Mouse (Mus musculus) limb, embryonic 15.5 days (tissue): ENCODE measurements around the gene Lemd2. TPM values are rescaled to one million over a fixed set of nuclear protein-coding genes. Genes with fewer than 3 reads are reported as not detected.
A peak's percentile ranks its signal among the peaks of the same experiment; 100 is the strongest.

Source experiments
- ATAC-seq: fragments of 200-750 bp; cut with Nextera tagmentation; 2 replicates; pipeline ENCODE4 v1.8.0; 2017; ENCODE audit warnings: low read depth, moderate TSS enrichment; ENCODE audit not compliant: insufficient number of reproducible peaks, low FRiP score, low TSS enrichment
- H3K27ac ChIP-seq: fragments of 300-500 bp; sonication (generic); 2 replicates; pipeline ENCODE4 v1.5.1; 2015; ENCODE audit warnings: moderate library complexity, mild to moderate bottlenecking, inconsistent platforms
- H3K27me3 ChIP-seq: fragments of 300-500 bp; sonication (generic); 2 replicates; pipeline ENCODE4 v1.6.1; 2015; ENCODE audit warnings: inconsistent platforms
- H3K36me3 ChIP-seq: fragments of 300-500 bp; sonication (generic); 2 replicates; pipeline ENCODE4 v1.6.1; 2015; ENCODE audit warnings: inconsistent platforms
- H3K4me1 ChIP-seq: fragments of 300-500 bp; sonication (generic); 2 replicates; pipeline ENCODE4 v1.6.1; 2015; ENCODE audit warnings: inconsistent platforms
- H3K4me2 ChIP-seq: fragments of 300-500 bp; sonication (generic); 2 replicates; pipeline ENCODE4 v1.6.1; 2015; ENCODE audit warnings: mild to moderate bottlenecking, inconsistent platforms
- H3K4me3 ChIP-seq: fragments of 300-500 bp; sonication (generic); 2 replicates; pipeline ENCODE4 v1.5.1; 2015; ENCODE audit warnings: mild to moderate bottlenecking, inconsistent platforms
- H3K9ac ChIP-seq: fragments of 300-500 bp; sonication (generic); 2 replicates; pipeline ENCODE4 v1.6.1; 2015; ENCODE audit warnings: inconsistent platforms
- H3K9me3 ChIP-seq: fragments of 300-500 bp; sonication (generic); 2 replicates; pipeline ENCODE4 v1.6.1; 2016; ENCODE audit warnings: inconsistent platforms
- WGBS: fragments of 180-500 bp; shearing (Covaris S2); methylation state at CpG from one replicate; pipeline ENCODE4 v1.1.7; 2015; 5-methylcytosine and 5-hydroxymethylcytosine counted together
- polyA plus RNA-seq: library from polyadenylated mRNA; unstranded; fragments of >200 nt; fragmentation: Nextera tagmentation; extraction: Ambion mirVana; gene quantifications from 2 replicates; pipeline ENCODE4 v1.2.1, GENCODE M21; 2015

Gene Lemd2
- polyA plus RNA-seq, 1 experiment from 2014 or later, result 15.3 TPM

DNA sequence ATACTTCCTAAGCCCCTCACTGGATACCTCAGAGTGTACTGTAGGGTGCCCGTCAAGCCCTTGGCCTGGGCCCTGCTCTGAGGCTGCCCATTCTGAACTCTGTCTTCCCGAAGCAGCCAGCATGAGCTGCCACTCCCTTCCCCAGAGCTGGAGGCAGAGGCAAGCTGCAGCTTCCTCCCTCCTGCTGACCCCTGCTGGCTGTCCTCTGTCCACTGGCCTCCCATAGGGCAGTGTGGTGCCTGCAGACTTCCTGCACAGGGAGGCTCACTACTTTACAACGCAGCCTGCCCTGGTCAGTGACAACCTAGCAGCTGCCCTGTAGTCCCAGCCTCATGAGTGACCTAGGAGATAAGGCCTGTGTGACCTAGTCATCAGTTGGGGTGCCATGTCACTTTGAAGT is 22.6 kb downstream of the Lemd2 start:
- Histone ChIP-seq H3K9ac (no peak overlapping the region), H3K36me3 (no peaks in the 10 kb centered on the region), H3K4me2 (no peak overlapping the region), H3K27me3 (no peaks in the 10 kb centered on the region), H3K9me3 (no peaks in the 10 kb centered on the region), H3K4me3 (no peak overlapping the region), H3K27ac (no peak overlapping the region), H3K4me1 (peaks cover 16% of the 10 kb centered on the region)
- 35% methylated on average over 3 of the region's 3 CpGs for WGBS
- ATAC-seq, result no peak

DNA sequence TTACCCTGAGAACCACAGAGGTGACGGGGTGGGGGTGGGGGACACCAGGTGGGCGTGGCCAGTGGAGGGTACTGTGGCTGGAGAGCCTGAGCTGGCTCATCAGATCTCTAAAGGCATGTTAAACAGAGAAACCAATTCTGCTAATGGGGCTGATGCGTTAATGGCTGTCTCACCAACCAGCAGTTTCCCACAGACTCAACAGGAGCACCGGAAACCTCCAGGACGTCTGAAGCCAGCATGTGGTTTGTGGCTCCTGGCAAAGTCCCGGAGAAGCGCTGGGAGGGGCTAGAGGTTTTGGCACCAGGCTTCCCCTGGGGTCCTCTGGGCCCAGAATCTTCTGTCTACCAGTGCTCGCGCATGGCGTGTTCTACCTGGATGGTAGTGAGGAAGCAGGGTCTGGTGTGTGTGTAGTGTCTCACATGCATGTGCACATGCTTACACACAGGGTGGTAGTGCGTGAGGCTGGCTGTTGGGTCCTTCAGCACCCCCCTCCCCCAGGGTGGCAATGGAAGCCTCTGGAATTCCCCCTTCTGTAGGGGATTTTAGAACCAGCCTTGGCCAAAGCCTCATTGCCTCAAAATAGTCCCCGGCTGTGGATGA is 24.5 kb downstream of the Lemd2 start:
- no peak overlapping the region for H3K9ac ChIP-seq
- H3K27ac ChIP-seq, result no peak overlapping the region
- H3K4me2 ChIP-seq, result no peak overlapping the region
- H3K4me1 ChIP-seq, result peaks cover 28% of the 10 kb centered on the region
- no peak for ATAC-seq
- no peaks in the 10 kb centered on the region for H3K36me3 ChIP-seq
- H3K9me3 ChIP-seq, result no peaks in the 10 kb centered on the region
- H3K27me3 ChIP-seq, result no peaks in the 10 kb centered on the region
- no peak overlapping the region for H3K4me3 ChIP-seq
- 46% methylated on average over 12 of the region's 12 CpGs for WGBS

DNA sequence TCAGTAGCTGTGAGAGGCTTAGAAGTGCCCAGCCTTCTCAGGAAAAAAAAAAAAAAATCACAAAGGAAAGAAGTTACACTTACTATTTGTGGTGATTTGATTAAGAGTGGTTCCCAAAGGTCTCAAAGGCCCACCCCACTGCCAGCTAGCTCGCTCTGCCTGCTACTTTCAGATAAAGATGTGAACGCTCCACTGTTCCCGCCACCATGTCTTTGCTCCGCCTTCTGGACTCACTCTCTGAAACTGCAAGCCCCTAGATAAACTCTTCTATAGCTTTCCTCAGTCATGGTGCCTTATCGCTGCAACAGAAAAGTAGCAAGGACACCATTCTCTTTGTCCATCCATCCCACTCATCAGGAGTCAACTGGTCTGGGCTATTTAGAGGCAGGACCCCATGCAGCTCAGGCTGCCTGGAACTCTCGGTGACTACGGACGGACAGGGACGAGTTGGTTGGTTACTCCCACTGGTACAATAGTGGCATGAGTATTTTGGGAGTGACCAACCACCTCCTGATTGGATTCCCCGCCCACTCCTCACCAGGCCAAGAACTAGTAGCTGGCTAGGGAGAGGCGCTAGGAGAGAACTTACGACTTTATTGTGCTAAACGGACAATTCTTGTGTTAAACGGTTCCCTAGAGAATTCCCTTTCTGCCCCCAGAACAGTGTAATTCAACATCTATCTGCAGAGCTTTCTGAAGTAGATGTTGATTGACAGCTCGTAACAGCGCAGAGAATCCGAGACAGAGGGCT is 25.7 kb downstream of the Lemd2 start:
- Histone ChIP-seq H3K27ac (no peak overlapping the region), H3K4me1 (peaks cover 29% of the 10 kb centered on the region), H3K9me3 (no peaks in the 10 kb centered on the region), H3K4me3 (no peak overlapping the region), H3K36me3 (no peaks in the 10 kb centered on the region), H3K27me3 (no peaks in the 10 kb centered on the region), H3K4me2 (no peak overlapping the region), H3K9ac (no peak overlapping the region)
- no peak for ATAC-seq
- WGBS, result 88% methylated on average over 17 of the region's 17 CpGs

DNA sequence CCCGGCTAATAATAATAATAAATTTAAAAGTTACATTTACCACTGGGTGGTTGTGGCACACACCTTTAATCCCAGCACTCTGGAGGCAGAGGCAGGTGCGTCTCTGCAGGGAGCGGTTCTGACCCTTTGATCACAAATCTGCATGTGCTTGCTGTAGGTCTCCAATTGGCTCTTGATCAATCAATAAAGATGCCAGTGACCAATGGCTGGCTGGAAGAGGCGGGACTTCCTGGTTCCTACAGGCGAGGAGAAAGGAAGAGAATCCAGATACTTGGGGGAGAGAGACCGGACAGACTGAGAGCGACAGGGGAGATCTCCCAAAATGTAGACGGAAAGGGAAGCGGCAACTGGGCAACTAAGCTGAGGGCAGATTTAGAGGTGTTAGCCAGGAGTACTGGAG is 26.2 kb downstream of the Lemd2 start:
- Histone ChIP-seq H3K4me2 (no peak overlapping the region), H3K36me3 (no peaks in the 10 kb centered on the region), H3K4me1 (peaks cover 28% of the 10 kb centered on the region), H3K27me3 (no peaks in the 10 kb centered on the region), H3K9me3 (no peaks in the 10 kb centered on the region), H3K9ac (no peak overlapping the region), H3K4me3 (no peak overlapping the region), H3K27ac (no peak overlapping the region)
- 90% methylated on average over 9 of the region's 9 CpGs for WGBS
- ATAC-seq, result no peak

DNA sequence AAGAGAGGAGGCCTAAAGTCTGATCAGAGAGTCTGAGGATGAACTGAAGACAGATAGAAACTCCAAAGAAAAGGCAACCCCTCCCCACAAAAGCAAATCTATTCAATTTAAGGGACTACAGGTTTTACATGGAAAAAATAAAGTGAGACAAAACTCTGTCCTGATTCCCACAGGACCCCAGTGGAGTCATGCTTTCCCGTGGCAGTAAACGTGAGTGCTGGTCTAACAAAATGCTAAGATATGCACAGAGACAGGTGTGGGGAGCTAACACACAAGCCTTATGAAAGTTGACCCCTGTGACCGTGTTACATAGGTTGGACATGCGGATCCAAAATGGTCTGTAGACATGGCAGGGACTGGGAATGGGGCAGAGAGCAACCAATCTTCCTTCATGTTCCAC is 27.5 kb downstream of the Lemd2 start:
- no peak overlapping the region for H3K27ac ChIP-seq
- no peaks in the 10 kb centered on the region for H3K27me3 ChIP-seq
- no peaks in the 10 kb centered on the region for H3K36me3 ChIP-seq
- no peaks in the 10 kb centered on the region for H3K9me3 ChIP-seq
- peaks cover 28% of the 10 kb centered on the region for H3K4me1 ChIP-seq
- ATAC-seq, result no peak
- H3K4me2 ChIP-seq, result no peak overlapping the region
- no peak overlapping the region for H3K9ac ChIP-seq
- 75% methylated on average over 4 of the region's 4 CpGs for WGBS
- no peak overlapping the region for H3K4me3 ChIP-seq

DNA sequence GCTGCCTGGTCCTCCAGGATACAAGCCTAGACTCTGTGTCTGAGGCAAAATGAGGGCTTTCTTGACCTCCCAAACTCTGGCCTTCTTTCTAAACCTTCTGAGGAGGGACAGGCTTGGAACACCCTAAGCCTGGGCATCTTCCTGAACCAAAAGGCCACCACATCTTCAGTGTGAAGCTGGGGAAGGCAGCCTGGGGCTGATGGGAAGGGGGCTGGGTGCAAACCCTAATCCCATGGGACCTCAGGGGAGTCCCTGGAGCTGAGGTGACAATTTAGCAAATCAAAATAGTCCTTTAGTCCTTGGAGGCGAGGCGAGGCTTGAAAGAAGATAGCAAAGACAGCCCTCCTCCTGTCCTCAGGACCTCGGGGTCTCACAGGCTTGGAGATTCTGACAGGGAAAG is 28.0 kb downstream of the Lemd2 start:
- H3K4me2 ChIP-seq, result no peak overlapping the region
- H3K9ac ChIP-seq, result no peak overlapping the region
- H3K27me3 ChIP-seq, result no peaks in the 10 kb centered on the region
- H3K4me1 ChIP-seq, result peaks cover 26% of the 10 kb centered on the region
- H3K36me3 ChIP-seq, result no peaks in the 10 kb centered on the region
- whole genome bisulfite sequencing, result 75% methylated on average over 3 of the region's 3 CpGs
- H3K27ac ChIP-seq, result no peak overlapping the region
- H3K9me3 ChIP-seq, result no peaks in the 10 kb centered on the region
- no peak for ATAC-seq
- no peak overlapping the region for H3K4me3 ChIP-seq

DNA sequence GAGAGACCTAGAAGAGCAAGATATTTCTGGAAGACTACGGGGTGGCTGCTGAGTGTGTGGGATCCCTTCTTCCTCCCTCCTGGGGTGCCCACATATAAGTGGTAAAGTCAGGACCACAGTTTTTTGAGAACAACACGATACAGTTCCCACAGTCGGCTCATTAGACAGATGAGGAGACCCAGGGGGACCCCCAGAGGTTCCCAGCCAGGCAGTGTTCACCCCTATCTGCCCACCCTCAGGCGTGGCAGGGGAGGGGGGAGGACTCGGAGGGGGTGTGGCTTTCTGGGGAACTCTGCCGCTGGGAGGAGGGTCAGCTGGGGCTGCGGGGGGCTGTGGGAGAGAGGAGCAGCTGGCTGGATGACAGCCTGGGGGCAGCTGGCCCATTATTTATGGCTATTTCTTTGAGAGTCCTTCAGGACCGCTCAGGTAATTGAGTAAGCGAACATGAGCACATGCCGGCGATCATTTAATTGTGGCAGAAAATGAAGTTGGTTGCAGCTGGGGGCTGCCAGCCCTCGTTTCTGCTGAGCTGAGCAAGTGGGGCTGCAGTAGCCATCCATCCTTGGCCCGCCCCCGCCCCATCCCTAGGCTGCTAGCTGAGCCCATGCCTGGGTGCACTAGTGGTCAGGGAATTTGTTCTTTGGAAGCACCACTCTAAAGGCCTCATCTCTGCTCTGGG is 28.9 kb downstream of the Lemd2 start:
- H3K36me3 ChIP-seq, result no peaks in the 10 kb centered on the region
- peak; percentile 26; the same call in 1 of the 2 replicates for ATAC-seq
- H3K27ac ChIP-seq, result no peak overlapping the region
- no peak overlapping the region for H3K4me2 ChIP-seq
- H3K27me3 ChIP-seq, result no peaks in the 10 kb centered on the region
- H3K4me1 ChIP-seq, result peaks cover 26% of the 10 kb centered on the region
- H3K9ac ChIP-seq, result no peak overlapping the region
- no peak overlapping the region for H3K4me3 ChIP-seq
- H3K9me3 ChIP-seq, result no peaks in the 10 kb centered on the region
- 11% methylated on average over 14 of the region's 14 CpGs for WGBS

DNA sequence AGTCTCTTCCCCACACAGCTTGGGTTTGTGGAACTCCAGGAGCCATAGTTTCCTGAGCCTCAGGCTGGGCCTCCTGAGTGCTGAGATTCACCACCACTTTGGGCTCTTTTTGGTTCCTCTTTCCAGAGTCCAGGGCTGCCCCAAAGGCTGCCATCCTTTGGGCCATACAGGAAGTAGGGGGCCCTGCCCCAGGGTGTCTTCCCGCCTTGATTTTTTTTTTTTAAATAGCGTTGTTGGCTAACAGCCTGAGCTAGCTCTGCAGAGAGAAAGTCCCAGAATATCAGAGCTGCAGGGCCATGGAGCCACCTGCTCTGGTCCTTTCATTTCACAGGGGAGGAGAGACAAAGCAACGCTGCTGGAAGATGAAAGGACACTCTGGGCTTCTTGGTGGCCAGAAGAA is 30.6 kb downstream of the Lemd2 start:
- H3K9ac ChIP-seq, result no peak overlapping the region
- H3K27me3 ChIP-seq, result no peaks in the 10 kb centered on the region
- peaks cover 27% of the 10 kb centered on the region for H3K4me1 ChIP-seq
- 57% methylated on average over 3 of the region's 3 CpGs for WGBS
- no peak overlapping the region for H3K4me2 ChIP-seq
- no peaks in the 10 kb centered on the region for H3K36me3 ChIP-seq
- 0 out of 2 replicates have a peak overlapping the region, but pooled peaks have one; percentile 24 for H3K27ac ChIP-seq
- no peak for ATAC-seq
- H3K4me3 ChIP-seq, result no peak overlapping the region
- no peaks in the 10 kb centered on the region for H3K9me3 ChIP-seq

DNA sequence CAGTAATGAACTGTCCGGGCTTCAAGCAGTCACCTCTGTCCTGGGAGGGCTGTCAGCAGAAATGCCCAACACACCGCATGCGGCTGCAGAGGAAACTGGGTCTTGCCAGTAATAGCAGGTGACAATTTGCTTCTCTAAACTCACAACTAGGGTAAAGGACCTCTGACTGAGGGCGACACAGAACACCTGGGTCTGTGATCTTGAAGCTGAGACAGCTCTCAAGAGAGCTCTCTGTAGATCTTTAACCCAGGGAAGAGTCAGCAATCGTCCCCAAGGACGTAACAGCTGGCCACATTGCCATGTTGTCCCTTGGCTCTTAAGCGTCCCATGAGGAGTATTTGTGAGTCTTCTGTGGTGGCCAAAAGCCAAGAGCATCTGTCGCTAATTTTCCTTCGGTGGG is 31.8 kb downstream of the Lemd2 start:
- WGBS, result 74% methylated on average over 9 of the region's 9 CpGs
- Histone ChIP-seq H3K9ac (no peak overlapping the region), H3K4me1 (peaks cover 28% of the 10 kb centered on the region), H3K27ac (no peak overlapping the region), H3K9me3 (no peaks in the 10 kb centered on the region), H3K36me3 (no peaks in the 10 kb centered on the region), H3K4me2 (no peak overlapping the region), H3K4me3 (no peak overlapping the region), H3K27me3 (no peaks in the 10 kb centered on the region)
- ATAC-seq, result no peak

DNA sequence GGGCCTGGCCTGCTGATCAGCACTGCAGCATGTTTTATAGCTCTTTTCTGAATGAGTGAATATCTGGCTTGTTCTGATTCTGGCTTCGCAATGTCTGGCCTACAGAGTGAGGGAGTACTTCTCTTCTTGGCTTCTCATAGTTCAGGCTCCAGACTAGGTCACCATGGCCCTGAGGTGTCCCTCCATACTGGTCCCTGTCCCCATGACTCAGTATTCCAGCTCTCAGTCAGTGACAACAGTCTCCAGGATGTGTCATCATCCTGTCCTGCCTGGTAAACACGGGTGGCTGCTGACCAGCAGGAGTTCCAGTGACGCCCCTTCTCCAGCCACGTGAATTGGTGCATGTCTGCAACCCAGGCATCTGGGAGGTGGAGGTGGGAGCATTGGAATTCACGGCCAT is 33.1 kb downstream of the Lemd2 start:
- Histone ChIP-seq H3K4me3 (no peak overlapping the region), H3K9ac (no peak overlapping the region), H3K9me3 (no peaks in the 10 kb centered on the region), H3K27ac (no peak overlapping the region), H3K36me3 (no peaks in the 10 kb centered on the region), H3K27me3 (no peaks in the 10 kb centered on the region), H3K4me2 (no peak overlapping the region), H3K4me1 (peaks cover 28% of the 10 kb centered on the region)
- no peak for ATAC-seq
- 70% methylated on average over 5 of the region's 5 CpGs for WGBS

DNA sequence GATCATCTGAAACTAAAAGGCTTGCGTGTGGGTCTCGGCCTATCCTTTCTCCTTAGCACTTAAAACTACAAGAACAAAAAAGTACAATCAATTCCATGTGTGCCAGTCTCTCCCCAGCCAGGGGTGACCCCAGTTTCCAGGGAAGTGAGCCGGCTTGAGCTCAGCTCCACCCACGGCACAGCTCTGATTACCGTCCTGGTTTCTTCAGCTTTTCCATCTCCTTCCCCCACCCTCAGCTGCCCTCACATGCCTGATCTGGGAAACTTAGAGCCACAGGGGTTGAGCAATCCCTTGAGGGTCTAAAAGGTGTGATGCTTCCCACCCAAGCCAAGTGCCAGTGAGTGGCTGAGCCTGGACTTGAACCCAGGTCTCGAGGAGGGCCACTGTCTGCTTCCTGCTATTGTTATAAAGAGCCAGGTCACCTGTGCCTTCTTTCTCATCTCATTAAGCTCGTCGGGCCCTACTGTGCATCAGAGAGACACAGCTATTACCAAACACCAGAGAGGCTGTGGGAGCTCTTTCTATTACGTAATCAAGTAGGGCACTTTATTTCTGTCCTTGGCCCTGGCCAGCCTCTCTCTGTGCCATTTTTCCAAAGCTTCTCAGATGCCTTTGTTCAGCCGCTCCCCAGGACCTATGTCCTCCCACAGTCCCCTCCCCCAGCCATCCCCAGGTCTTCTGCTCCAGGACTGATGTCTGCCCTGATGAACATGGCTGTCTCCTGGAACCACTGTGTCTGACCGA is 34.1 kb downstream of the Lemd2 start:
- Histone ChIP-seq H3K36me3 (no peaks in the 10 kb centered on the region), H3K4me3 (no peak overlapping the region), H3K27ac (peak overlapping the region; percentile 48), H3K27me3 (no peaks in the 10 kb centered on the region), H3K9me3 (no peaks in the 10 kb centered on the region), H3K9ac (no peak overlapping the region), H3K4me2 (no peak overlapping the region), H3K4me1 (peaks cover 25% of the 10 kb centered on the region)
- ATAC-seq, result 0 out of 2 replicates have a peak, but pooled peaks have one; percentile 15
- 47% methylated on average over 11 of the region's 11 CpGs for WGBS

DNA sequence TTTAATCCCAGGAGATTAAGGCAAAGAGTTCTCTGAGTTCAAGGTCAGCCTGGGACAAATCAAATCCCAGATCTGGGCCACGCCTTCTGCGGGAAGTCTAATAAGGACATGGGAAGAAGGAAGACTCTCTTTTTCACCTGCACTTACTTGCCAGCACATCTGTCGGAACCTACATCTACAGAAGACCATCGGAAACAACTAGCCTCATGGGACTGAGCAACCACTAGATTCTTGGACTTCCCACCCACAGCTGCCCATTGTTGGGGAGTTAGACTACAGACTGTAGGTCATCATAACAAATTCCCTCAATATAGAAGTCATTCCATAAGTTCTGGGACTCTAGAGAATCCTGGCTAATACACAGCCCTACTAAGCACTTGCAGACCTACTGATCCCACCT is 35.7 kb downstream of the Lemd2 start:
- H3K4me1 ChIP-seq, result peaks cover 23% of the 10 kb centered on the region
- ATAC-seq, result no peak
- no peak overlapping the region for H3K4me2 ChIP-seq
- H3K9ac ChIP-seq, result no peak overlapping the region
- no peaks in the 10 kb centered on the region for H3K36me3 ChIP-seq
- 88% methylated on average over 4 of the region's 4 CpGs for WGBS
- H3K27me3 ChIP-seq, result no peaks in the 10 kb centered on the region
- H3K27ac ChIP-seq, result no peak overlapping the region
- no peaks in the 10 kb centered on the region for H3K9me3 ChIP-seq
- no peak overlapping the region for H3K4me3 ChIP-seq
